Mouse (Mus musculus) midbrain, postnatal 0 days (tissue): Measurements from ENCODE around the gene Mark4. TPM values are rescaled to one million over a fixed set of nuclear protein-coding genes. Genes with fewer than 3 reads are reported as not detected.

Experiments used
- ATAC-seq: fragments of 200-750 bp; cut with Nextera tagmentation; 2 replicates; pipeline ENCODE4 v1.8.0; 2017; ENCODE audit warnings: moderate number of reproducible peaks, mild to moderate bottlenecking, moderate TSS enrichment, moderate library complexity; ENCODE audit not compliant: low FRiP score
- DNase-seq: peaks from one replicate; pipeline ENCODE4 v3.0.0-alpha.2; 2015; ENCODE audit warnings: low spot score
- H3K27ac ChIP-seq: fragments of 300-500 bp; sonication (generic); 2 replicates; pipeline ENCODE4 v1.5.1; 2014; ENCODE audit warnings: low read depth, mild to moderate bottlenecking, low read length, mixed read lengths
- H3K27me3 ChIP-seq: fragments of 300-500 bp; sonication (generic); 2 replicates; pipeline ENCODE4 v1.6.1; 2014; ENCODE audit warnings: low read length, control low read depth, mixed read lengths; ENCODE audit not compliant: insufficient read depth
- H3K36me3 ChIP-seq: fragments of 300-500 bp; sonication (generic); 2 replicates; pipeline ENCODE4 v1.6.1; 2014; ENCODE audit warnings: low read length, control low read depth, mixed read lengths; ENCODE audit not compliant: insufficient read depth
- H3K4me1 ChIP-seq: fragments of 300-500 bp; sonication (generic); 2 replicates; pipeline ENCODE4 v1.6.1; 2014; ENCODE audit warnings: mild to moderate bottlenecking, control low read depth, antibody characterized with exemption, low read length, mixed read lengths; ENCODE audit not compliant: insufficient read depth
- H3K4me2 ChIP-seq: fragments of 300-500 bp; sonication (generic); 2 replicates; pipeline ENCODE4 v1.6.1; 2014; ENCODE audit warnings: low read depth, mild to moderate bottlenecking, low read length, mixed read lengths; ENCODE audit not compliant: poor library complexity, severe bottlenecking
- H3K4me3 ChIP-seq: fragments of 300-500 bp; sonication (generic); 2 replicates; pipeline ENCODE4 v1.5.1; 2014; ENCODE audit warnings: low read depth, mild to moderate bottlenecking, low read length, moderate library complexity
- H3K9ac ChIP-seq: fragments of 300-500 bp; sonication (generic); replicated peaks from 2 replicates; pipeline ENCODE4 v1.6.1; 2014; ENCODE audit warnings: mild to moderate bottlenecking, low read length, moderate library complexity, mixed read lengths; ENCODE audit not compliant: poor library complexity, severe bottlenecking
- H3K9me3 ChIP-seq: fragments of 300-500 bp; sonication (generic); 2 replicates; pipeline ENCODE4 v1.6.1; 2016; ENCODE audit warnings: low read length, control low read depth
- CTCF ChIP-seq: IDR thresholded peaks from 2 replicates; pipeline ENCODE4 v1.5.1; 2016; ENCODE audit warnings: antibody characterized with exemption, mild to moderate bottlenecking
- WGBS: fragments of 180-500 bp; shearing (Covaris S2); extraction: QIAGEN DNeasy Blood & Tissue Kit; methylation state at CpG from one replicate; pipeline ENCODE4 v1.1.7; 2014; 5-methylcytosine and 5-hydroxymethylcytosine counted together
- polyA plus RNA-seq: library from polyadenylated mRNA; unstranded; fragments of >200 nt; fragmentation: Nextera tagmentation; extraction: Ambion mirVana; gene quantifications from 2 replicates; pipeline ENCODE4 v1.2.1, GENCODE M21; 2015
- total RNA-seq: library from RNA; depleted of rRNA; stranded (reverse); fragments of >200 nt; gene quantifications from 2 replicates; pipeline ENCODE4 v1.2.3, GENCODE M21; 2014

Gene Mark4
- total and polyA plus RNA-seq, 2 experiments from 2014 or later, result 17.0 to 68.9 TPM

DNA sequence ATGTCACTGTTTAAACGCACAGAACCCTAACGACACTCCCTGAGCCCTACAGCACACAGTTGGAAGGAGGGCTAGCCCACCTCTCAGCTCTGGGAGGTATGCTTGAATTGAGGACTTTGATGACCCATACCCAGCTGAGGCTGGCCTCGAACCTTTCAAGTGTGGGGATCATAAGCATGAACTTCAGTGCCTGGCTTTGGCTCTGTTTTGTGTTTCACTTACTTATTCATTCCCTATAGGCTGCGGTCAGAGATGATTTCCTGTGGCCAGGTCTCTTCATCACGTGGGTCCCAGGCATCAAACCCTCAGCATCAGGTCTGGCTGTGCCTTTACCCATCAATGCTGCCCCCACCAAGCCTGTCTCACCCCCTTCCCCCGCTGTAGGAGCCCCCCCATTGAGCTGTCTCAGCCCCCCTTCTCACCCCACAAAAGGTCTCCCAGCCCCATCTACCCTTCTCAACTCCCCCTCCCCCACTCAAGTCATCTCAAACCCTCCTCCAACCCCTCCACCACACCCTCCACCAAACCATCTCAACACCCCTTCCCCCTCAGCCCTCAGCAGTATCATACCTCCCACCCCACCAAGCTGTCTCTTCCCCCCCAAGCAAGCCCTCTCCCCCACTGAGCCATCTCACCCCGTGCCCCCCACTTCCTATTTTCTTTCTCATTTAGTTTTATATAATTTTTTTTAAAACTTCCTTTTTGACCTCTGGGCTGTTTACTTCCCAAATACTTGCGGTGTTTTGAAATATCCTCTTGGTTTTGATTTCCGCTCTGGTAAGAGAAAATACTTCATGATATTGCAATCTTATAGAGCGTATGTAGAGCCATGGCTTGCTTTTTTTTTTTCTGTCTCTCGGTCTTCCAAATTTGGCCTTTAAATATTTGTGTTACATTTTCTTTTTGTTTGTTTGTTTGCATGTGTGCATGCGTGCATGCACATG, 42.1 kb upstream of the Mark4 start:
- TF ChIP-seq CTCF, result no peak
- H3K4me3 ChIP-seq, result no peak overlapping the region
- H3K9me3 ChIP-seq, result no peaks in the 10 kb centered on the region
- no peak overlapping the region for H3K9ac ChIP-seq
- no peaks in the 10 kb centered on the region for H3K27me3 ChIP-seq
- no peak overlapping the region for H3K27ac ChIP-seq
- H3K4me1 ChIP-seq, result no peaks in the 10 kb centered on the region
- DNase-seq, result no peak
- no peak for ATAC-seq
- no peak overlapping the region for H3K4me2 ChIP-seq
- WGBS, result 77% methylated on average over 12 of the region's 12 CpGs
- no peaks in the 10 kb centered on the region for H3K36me3 ChIP-seq

DNA sequence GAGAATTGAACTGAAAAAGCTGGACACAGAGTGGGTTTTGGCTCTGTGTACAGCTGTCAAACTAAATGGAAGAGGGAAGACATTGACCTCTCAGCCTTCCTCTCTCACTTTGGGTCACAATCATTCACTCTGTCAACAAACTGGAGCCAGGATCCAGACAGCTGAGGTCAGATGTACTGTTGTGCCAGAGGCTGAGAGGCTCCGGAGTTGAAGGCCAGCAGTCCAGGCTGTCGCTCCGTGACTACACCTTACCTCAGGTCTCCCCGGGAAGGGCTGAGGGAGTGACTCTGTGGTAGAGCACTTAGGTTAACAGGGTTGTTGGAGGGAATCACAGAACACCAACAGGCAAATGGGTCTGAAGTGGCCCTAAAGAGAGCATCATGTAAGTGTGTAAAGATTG, 39.7 kb upstream of the Mark4 start:
- Histone ChIP-seq H3K9me3 (no peaks in the 10 kb centered on the region), H3K36me3 (no peaks in the 10 kb centered on the region), H3K27me3 (peaks cover 3% of the 10 kb centered on the region; the same call in 1 of the 2 replicates), H3K9ac (no peak overlapping the region), H3K4me2 (no peak overlapping the region), H3K4me1 (no peaks in the 10 kb centered on the region), H3K27ac (no peak overlapping the region), H3K4me3 (no peak overlapping the region)
- ATAC-seq, result no peak
- WGBS, result 85% methylated on average over 4 of the region's 4 CpGs
- no peak for TF ChIP-seq CTCF
- DNase-seq, result no peak

DNA sequence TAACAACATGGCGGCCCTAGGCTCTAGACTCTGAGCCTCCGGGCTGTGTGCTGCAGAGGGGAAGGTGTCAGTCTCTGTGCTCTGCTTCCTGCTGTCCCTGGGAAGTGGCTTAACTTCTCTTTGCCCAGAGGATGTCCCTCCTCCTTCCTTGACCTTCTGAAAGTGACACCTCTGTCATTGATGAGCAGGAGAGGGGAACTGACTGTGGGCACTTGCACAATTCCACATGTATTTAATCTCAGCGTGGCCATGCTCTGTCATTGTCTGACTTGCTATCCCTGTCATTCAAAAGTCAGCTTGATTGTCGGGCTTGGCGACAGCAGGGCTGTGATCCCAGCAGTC, 37.6 kb upstream of the Mark4 start:
- no peak for DNase-seq
- no peak overlapping the region for H3K4me2 ChIP-seq
- H3K27ac ChIP-seq, result no peak overlapping the region
- 69% methylated on average over 5 of the region's 5 CpGs for WGBS
- H3K4me3 ChIP-seq, result no peak overlapping the region
- H3K36me3 ChIP-seq, result no peaks in the 10 kb centered on the region
- ATAC-seq, result no peak
- no peak overlapping the region for H3K9ac ChIP-seq
- H3K9me3 ChIP-seq, result no peaks in the 10 kb centered on the region
- H3K4me1 ChIP-seq, result no peaks in the 10 kb centered on the region
- peaks cover 11% of the 10 kb centered on the region for H3K27me3 ChIP-seq
- TF ChIP-seq CTCF, result no peak

DNA sequence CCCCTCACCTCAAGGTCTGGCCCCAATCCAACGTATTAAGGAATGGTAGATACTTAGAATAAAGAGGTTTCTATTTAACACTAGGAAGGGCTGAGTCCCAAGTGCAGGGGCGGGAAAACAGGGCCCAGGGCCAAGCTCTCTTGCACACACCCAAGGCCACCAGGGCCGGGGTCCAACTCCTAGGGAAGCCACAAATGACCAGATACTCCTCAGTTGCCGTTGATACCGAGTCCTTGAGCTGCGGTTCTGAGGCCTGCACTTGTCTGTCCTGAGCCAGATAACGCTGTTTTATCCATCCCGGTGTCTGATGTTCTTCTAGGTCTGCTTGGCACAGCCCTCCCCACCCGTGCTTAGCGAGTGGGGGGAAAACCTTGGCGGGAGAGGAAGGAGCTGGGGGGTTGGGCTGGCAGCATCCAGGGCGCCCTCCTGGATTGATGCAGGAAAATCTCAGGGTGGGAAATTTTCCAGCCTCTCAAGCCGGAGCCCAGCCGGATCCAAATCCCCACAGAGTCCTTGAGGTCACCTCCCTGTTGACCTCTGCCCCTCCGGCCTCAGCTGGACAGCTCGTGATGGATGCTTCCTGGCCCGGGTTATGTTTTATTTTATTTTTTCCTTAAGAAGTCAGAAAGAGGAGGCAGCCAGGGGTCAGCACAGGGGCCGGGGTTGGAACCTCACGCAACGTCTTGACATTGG, 37.0 kb upstream of the Mark4 start:
- TF ChIP-seq CTCF, result no peak
- no peak overlapping the region for H3K27ac ChIP-seq
- no peak overlapping the region for H3K4me3 ChIP-seq
- H3K36me3 ChIP-seq, result no peaks in the 10 kb centered on the region
- H3K4me1 ChIP-seq, result no peaks in the 10 kb centered on the region
- 73% methylated on average over 19 of the region's 20 CpGs for WGBS
- no peak overlapping the region for H3K9ac ChIP-seq
- no peak overlapping the region for H3K4me2 ChIP-seq
- ATAC-seq (no peak), DNase-seq (no peak)
- H3K9me3 ChIP-seq, result no peaks in the 10 kb centered on the region
- peaks cover 16% of the 10 kb centered on the region for H3K27me3 ChIP-seq

DNA sequence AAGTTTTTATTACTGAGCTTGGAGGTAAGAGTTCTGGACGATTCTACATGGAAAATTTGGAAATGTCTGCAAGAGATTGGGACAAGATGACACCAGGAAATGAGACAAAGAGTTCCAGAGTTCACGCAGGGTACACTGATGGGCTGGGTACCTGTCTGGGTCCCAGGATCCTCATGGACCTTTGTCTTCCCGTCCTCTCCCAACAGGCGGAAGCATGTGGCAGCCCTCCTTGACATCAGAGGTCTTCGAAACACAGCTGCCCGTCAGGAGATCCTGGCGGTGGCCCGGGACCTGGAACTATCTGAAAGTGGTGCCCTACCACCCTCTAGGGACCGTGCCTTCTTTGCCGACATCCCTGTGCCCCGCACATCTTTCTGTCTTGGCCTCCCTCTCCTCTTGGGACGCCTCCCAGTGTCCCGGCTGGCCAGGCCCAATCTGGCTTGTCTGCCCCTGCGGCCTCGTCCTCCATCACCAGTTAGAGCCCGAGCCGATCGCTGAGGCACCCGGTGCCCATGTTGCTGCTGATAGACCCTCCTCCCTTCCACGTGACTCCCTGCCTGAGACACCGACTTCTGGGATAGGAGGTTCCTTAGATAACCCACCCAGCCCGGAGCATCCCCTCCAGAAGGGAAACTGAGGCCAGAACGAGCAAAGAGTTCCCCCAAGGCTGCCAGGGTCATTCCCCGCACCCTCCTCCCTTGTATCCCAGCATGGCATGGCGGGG, 36.3 kb upstream of the Mark4 start:
- TF ChIP-seq CTCF, result no peak
- 85% methylated on average over 25 of the region's 25 CpGs for WGBS
- H3K4me1 ChIP-seq, result no peaks in the 10 kb centered on the region
- DNase-seq (no peak), ATAC-seq (no peak)
- H3K36me3 ChIP-seq, result no peaks in the 10 kb centered on the region
- no peak overlapping the region for H3K9ac ChIP-seq
- no peak overlapping the region for H3K4me3 ChIP-seq
- no peaks in the 10 kb centered on the region for H3K9me3 ChIP-seq
- H3K4me2 ChIP-seq, result no peak overlapping the region
- peaks cover 20% of the 10 kb centered on the region for H3K27me3 ChIP-seq
- no peak overlapping the region for H3K27ac ChIP-seq
